35 mouse cellular contexts compared by ENCODE assay signal in the genomic region with DNA sequence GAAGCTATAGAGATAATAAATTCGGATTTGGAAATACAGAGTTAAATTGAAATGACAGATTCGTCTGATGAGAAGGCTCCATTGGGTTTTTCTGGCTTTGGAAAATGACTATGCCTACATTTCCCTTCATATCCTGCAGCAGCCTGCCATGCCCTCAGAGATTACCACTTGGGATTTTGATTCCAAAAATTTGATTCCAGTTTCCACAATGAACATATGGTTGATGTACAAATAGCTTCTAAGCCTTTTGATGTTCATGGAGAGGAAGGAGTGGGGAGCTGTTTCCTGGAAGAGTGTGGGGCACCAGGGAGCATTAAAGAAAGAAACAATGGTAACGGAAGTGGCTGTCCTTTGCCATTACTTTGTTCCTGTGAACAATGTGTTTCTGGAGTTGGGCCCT.
"Had no signal": no experiment of that assay in that cellular context is flagged by ENCODE, and none has a peak within 500 bp of the region (broad histone marks: within the 10 kb centered on the region; RNA-seq: fewer than 3 reads in every experiment).

No protein-coding gene starts in this region.

- DNase-seq: heart, postnatal 10 days; heart, postnatal 14 days; heart, postnatal 36 days; heart, postnatal 4 days; kidney, adult 11 months; kidney, adult 18-20 months; kidney, adult 2 months; kidney, adult 8-10 months; kidney, adult 9 months; kidney, postnatal 10 days; kidney, postnatal 14 days; kidney, postnatal 25 days; kidney, postnatal 36 days; kidney, postnatal 4 days; layer of hippocampus, adult 9-11 months; layer of hippocampus, postnatal 36 days had no signal

- H3K4me1 ChIP-seq: heart, embryonic 10.5 days; heart, embryonic 12.5 days; heart, embryonic 15.5 days; hindbrain, embryonic 10.5 days; hindbrain, embryonic 12.5 days; hindbrain, embryonic 15.5 days; intestine, embryonic 15.5 days had no signal

- H3K4me3 ChIP-seq: heart, embryonic 10.5 days; heart, embryonic 12.5 days; heart, embryonic 13.5 days; heart, embryonic 15.5 days; hindbrain, embryonic 10.5 days; hindbrain, embryonic 12.5 days; hindbrain, embryonic 13.5 days; hindbrain, embryonic 15.5 days; intestine, embryonic 15.5 days; kidney, embryonic 15.5 days; layer of hippocampus, adult 2 months; left cerebral cortex, adult 2 months had no signal

- H3K27me3 ChIP-seq: heart, embryonic 12.5 days; heart, embryonic 13.5 days; heart, embryonic 15.5 days; hindbrain, embryonic 12.5 days; hindbrain, embryonic 13.5 days; hindbrain, embryonic 15.5 days; intestine, embryonic 15.5 days; kidney, embryonic 15.5 days had no signal

- H3K27ac ChIP-seq: heart, embryonic 10.5 days; heart, embryonic 13.5 days; heart, embryonic 15.5 days; hindbrain, embryonic 10.5 days; hindbrain, embryonic 12.5 days; hindbrain, embryonic 13.5 days; hindbrain, embryonic 14.5 days; hindbrain, embryonic 15.5 days; hindbrain, postnatal 0 days; intestine, embryonic 15.5 days; kidney, embryonic 15.5 days; layer of hippocampus, adult 2 months; left cerebral cortex, adult 2 months had no signal

- ATAC-seq: hindbrain, embryonic 16.5 days; hindbrain, postnatal 0 days; inflammation-experienced regulatory T-cells, adult 6 months; intestine, embryonic 15.5 days; intestine, embryonic 16.5 days; intestine, postnatal 0 days had no signal

- H3K36me3 ChIP-seq: heart, embryonic 10.5 days; heart, embryonic 12.5 days; heart, embryonic 13.5 days; heart, embryonic 15.5 days; hindbrain, embryonic 10.5 days; hindbrain, embryonic 12.5 days; hindbrain, embryonic 13.5 days; hindbrain, embryonic 15.5 days; intestine, embryonic 15.5 days; kidney, embryonic 15.5 days had no signal

- H3K9ac ChIP-seq: heart, embryonic 12.5 days; heart, embryonic 13.5 days; heart, embryonic 15.5 days; hindbrain, embryonic 12.5 days; hindbrain, embryonic 13.5 days; hindbrain, embryonic 14.5 days; hindbrain, embryonic 15.5 days; intestine, embryonic 15.5 days; kidney, embryonic 15.5 days had no signal

- H3K4me2 ChIP-seq: heart, embryonic 11.5 days; heart, embryonic 12.5 days; heart, embryonic 13.5 days; heart, embryonic 15.5 days; hindbrain, embryonic 12.5 days; hindbrain, embryonic 13.5 days; hindbrain, embryonic 14.5 days; hindbrain, embryonic 15.5 days; intestine, embryonic 15.5 days; kidney, embryonic 15.5 days had no signal

- H3K9me3 ChIP-seq: heart, embryonic 10.5 days; heart, embryonic 12.5 days; heart, embryonic 13.5 days; heart, embryonic 15.5 days; hindbrain, embryonic 10.5 days; hindbrain, embryonic 12.5 days; hindbrain, embryonic 13.5 days; hindbrain, embryonic 15.5 days; intestine, embryonic 15.5 days; kidney, embryonic 15.5 days had no signal
